Mouse (Mus musculus) heart, postnatal 0 days (tissue): ENCODE measurements around the gene Mphosph9. TPM values are rescaled to one million over a fixed set of nuclear protein-coding genes. Genes with fewer than 3 reads are reported as not detected.
"Not testable (repeated sequence)": the region's sequence is repeated elsewhere in the genome, so short reads cannot be mapped to it uniquely, and the experiment has no call there.

Experiments
- ATAC-seq: fragments of 200-750 bp; cut with Nextera tagmentation; 2 replicates; pipeline ENCODE4 v1.8.0; 2017; ENCODE audit warnings: low read depth, moderate number of reproducible peaks, moderate library complexity; ENCODE audit not compliant: insufficient read depth
- DNase-seq: peaks from one replicate; pipeline ENCODE4 v3.0.0-alpha.2; 2016; ENCODE audit warnings: low spot score
- H3K27ac ChIP-seq: fragments of 300-500 bp; sonication (generic); 2 replicates; pipeline ENCODE4 v1.5.1; 2014; ENCODE audit warnings: low read depth, mild to moderate bottlenecking
- H3K27me3 ChIP-seq: fragments of 300-500 bp; sonication (generic); 2 replicates; pipeline ENCODE4 v1.6.1; 2014; ENCODE audit warnings: low read length, mixed read lengths; ENCODE audit not compliant: control insufficient read depth, insufficient read depth
- H3K36me3 ChIP-seq: fragments of 300-500 bp; sonication (generic); replicated peaks from 2 replicates; pipeline ENCODE4 v1.6.1; 2014; ENCODE audit warnings: low read length, mixed read lengths; ENCODE audit not compliant: control insufficient read depth, insufficient read depth
- H3K4me1 ChIP-seq: fragments of 300-500 bp; sonication (generic); 2 replicates; pipeline ENCODE4 v1.6.1; 2014; ENCODE audit warnings: antibody characterized with exemption; ENCODE audit not compliant: control insufficient read depth, insufficient read depth
- H3K4me2 ChIP-seq: fragments of 300-500 bp; sonication (generic); 2 replicates; pipeline ENCODE4 v1.6.1; 2014; ENCODE audit warnings: low read depth, mild to moderate bottlenecking, low read length, moderate library complexity
- H3K4me3 ChIP-seq: fragments of 300-500 bp; sonication (generic); 2 replicates; pipeline ENCODE4 v1.5.1; 2014; ENCODE audit warnings: low read depth, low read length
- H3K9ac ChIP-seq: fragments of 300-500 bp; sonication (generic); replicated peaks from 2 replicates; pipeline ENCODE4 v1.6.1; 2014; ENCODE audit warnings: low read depth, low read length, mixed read lengths
- H3K9me3 ChIP-seq: fragments of 300-500 bp; sonication (generic); replicated peaks from 2 replicates; pipeline ENCODE4 v1.6.1; 2016; ENCODE audit warnings: low read length; ENCODE audit not compliant: control insufficient read depth
- CTCF ChIP-seq: IDR thresholded peaks from 2 replicates; pipeline ENCODE4 v1.5.1; 2016; ENCODE audit warnings: antibody characterized with exemption, control low read depth, low read depth
- EP300 ChIP-seq: IDR thresholded peaks from 2 replicates; pipeline ENCODE4 v1.6.1; 2016; ENCODE audit warnings: antibody characterized with exemption, low read depth
- WGBS: fragments of 180-500 bp; shearing (Covaris S2); extraction: QIAGEN DNeasy Blood & Tissue Kit; methylation state at CpG from one replicate; pipeline ENCODE4 v1.1.7; 2014; 5-methylcytosine and 5-hydroxymethylcytosine counted together
- polyA plus RNA-seq: library from polyadenylated mRNA; unstranded; fragments of >200 nt; fragmentation: Nextera tagmentation; extraction: Ambion mirVana; gene quantifications from 2 replicates; pipeline ENCODE4 v1.2.1, GENCODE M21; 2015
- total RNA-seq: library from RNA; depleted of rRNA; stranded (reverse); fragments of >200 nt; gene quantifications from 2 replicates; pipeline ENCODE4 v1.2.3, GENCODE M21; 2014; ENCODE audit warnings: low replicate concordance

Mphosph9 gene
- total and polyA plus RNA-seq, 2 experiments from 2014 or later: 5.3 to 10.5 TPM

DNA sequence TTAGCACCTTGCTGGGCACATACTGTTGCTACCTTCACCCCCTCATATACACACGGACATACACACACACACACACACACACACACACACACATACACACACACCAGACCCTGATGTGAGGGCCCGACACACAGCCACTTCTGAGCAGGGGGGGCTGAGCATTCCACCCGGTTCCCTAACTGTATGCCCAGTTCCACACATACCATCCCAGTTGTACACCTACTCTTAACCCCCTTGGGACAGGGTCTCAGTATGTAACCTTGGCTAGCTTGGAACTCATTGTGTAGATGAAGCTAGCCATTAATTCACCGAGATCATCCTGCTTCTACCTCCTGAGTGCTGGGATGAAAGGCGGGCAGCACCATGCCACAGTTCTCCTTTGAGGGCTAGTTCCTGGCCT is 107.2 kb downstream of the Mphosph9 start:
- ATAC-seq (no peak), DNase-seq (no peak)
- no peak for TF ChIP-seq EP300
- TF ChIP-seq CTCF: no peak
- H3K27ac ChIP-seq: peak overlapping the region; percentile 73
- no peaks in the 10 kb centered on the region for H3K9me3 ChIP-seq
- no peak overlapping the region for H3K9ac ChIP-seq
- H3K4me3 ChIP-seq: no peak overlapping the region
- H3K4me1 ChIP-seq: peaks cover 74% of the 10 kb centered on the region
- no peaks in the 10 kb centered on the region for H3K27me3 ChIP-seq
- H3K36me3 ChIP-seq: no peaks in the 10 kb centered on the region
- 70% methylated on average over 5 of the region's 5 CpGs for WGBS
- no peak overlapping the region for H3K4me2 ChIP-seq

DNA sequence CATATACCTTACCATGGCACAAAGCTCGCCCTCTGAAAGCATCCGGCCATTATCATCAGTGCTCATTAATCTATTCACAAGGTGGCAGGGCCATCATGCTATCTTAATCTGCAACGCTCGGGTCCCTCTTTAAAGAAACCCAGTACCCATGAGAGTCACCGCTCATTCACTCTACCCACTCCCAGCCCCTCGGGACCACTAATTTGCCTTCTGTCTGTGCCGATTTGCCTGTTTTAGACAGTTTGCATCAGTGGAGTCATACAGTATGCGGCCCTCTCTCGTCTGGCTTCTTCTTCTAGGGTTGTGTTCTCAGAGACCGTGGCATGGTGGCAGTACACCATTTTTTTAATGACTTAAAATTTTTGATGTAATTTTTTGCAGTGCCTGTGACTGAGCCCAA is 108.3 kb downstream of the Mphosph9 start:
- 69% methylated on average over 10 of the region's 10 CpGs for WGBS

DNA sequence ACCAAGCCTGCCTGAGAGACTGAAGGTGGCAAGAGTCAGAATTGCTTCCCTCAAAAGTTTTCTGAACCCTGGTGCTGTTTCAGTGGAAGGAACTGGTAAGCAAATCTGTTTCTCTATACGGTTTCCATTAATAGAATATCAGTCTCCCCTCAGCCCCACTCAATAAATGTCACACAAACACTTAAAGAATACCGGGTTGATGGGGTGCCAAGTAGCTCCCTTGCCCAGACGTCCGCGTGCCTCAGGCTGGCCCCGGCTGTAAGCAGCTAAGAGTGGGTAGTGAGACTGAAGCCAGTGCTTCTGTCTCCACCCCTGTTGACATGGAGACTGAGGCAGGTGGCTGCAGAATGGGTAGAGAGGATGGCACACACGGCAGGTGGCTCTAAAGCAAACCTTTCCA is 108.8 kb downstream of the Mphosph9 start:
- H3K27me3 ChIP-seq: no peaks in the 10 kb centered on the region
- TF ChIP-seq CTCF (no peak), EP300 (no peak)
- H3K9me3 ChIP-seq: no peaks in the 10 kb centered on the region
- peaks cover 79% of the 10 kb centered on the region for H3K4me1 ChIP-seq
- H3K27ac ChIP-seq: peak overlapping the region; percentile 80
- WGBS: 25% methylated on average over 7 of the region's 7 CpGs
- H3K4me3 ChIP-seq: no peak overlapping the region
- ATAC-seq: peak; percentile 38; the same call in 1 of the 2 replicates
- DNase-seq: no peak
- peak overlapping the region; percentile 0; the same call in 1 of the 2 replicates for H3K4me2 ChIP-seq
- H3K9ac ChIP-seq: no peak overlapping the region
- H3K36me3 ChIP-seq: no peaks in the 10 kb centered on the region

More for the DNA sequence above, 108.3 kb downstream of the Mphosph9 start:
- Histone ChIP-seq H3K4me3 (no peak overlapping the region), H3K27me3 (no peaks in the 10 kb centered on the region), H3K4me2 (0 out of 2 replicates have a peak overlapping the region, but pooled peaks have one; percentile 0), H3K27ac (peak overlapping the region; percentile 80), H3K9me3 (no peaks in the 10 kb centered on the region), H3K4me1 (peaks cover 79% of the 10 kb centered on the region), H3K9ac (no peak overlapping the region), H3K36me3 (no peaks in the 10 kb centered on the region)
- no peak for ATAC-seq
- no peak for DNase-seq
- TF ChIP-seq EP300 (no peak), CTCF (no peak)

DNA sequence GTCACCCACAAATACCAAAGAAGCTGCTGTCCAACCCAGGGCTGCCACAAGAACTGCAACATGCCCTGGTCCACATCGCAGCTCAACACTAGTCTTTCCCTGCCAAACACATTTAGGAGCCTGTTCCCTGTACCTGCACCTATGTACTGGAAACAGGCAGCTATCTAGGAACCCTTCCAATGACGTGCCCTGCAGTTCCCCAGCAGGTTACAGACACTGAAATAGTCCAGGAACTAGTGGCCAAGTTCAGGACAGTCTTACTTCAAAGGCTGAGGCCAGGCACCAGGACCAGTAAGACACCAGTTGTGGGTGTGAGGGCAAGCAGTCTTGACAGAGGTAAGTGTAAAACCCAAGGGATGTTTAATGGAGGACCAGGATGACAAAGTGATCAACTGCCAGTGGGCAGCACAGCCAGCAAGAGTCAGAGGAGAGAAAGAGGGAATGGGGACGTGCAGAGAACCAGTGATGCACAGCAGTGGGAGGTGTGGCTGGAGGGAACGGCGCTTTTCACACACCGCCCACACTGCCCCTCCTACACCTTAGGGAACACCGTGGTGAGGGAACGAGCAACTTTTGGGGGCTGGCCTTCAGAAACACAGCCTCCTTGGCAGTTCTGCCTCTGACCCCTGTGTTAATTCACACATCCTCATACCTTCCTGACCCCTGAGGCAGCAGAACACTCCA is 110.1 kb downstream of the Mphosph9 start:
- Histone ChIP-seq H3K27ac (peak overlapping the region; percentile 31), H3K36me3 (no peaks in the 10 kb centered on the region), H3K4me2 (no peak overlapping the region), H3K9me3 (no peaks in the 10 kb centered on the region), H3K4me1 (peaks cover 79% of the 10 kb centered on the region), H3K9ac (no peak overlapping the region), H3K27me3 (no peaks in the 10 kb centered on the region), H3K4me3 (no peak overlapping the region)
- no peak for DNase-seq
- no peak for ATAC-seq
- 37% methylated on average over 8 of the region's 8 CpGs for WGBS
- no peak for TF ChIP-seq EP300
- TF ChIP-seq CTCF: no peak

DNA sequence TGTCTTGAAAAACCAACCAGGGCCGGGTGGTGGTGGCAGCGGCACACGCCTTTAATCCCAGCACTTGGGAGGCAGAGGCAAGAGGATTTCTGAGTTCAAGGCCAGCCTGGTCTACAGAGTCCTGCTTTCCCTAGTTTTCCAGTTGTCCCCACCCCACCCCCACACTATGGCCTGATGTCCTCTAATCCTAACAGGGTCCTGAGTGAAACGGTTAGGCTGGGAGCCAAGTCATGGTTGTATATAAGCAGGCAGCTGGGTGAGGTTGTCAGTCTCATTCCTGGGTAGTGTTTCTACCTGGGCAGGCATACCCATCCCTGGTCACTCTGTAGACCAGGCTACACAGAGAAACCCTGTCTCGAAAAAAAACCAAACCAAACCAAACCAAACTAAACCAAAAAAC is 110.7 kb downstream of the Mphosph9 start:
- peaks cover 76% of the 10 kb centered on the region for H3K4me1 ChIP-seq
- DNase-seq, H3K9ac ChIP-seq, H3K27me3 ChIP-seq, H3K4me2 ChIP-seq, H3K9me3 ChIP-seq, H3K36me3 ChIP-seq, H3K4me3 ChIP-seq, ATAC-seq: not testable (repeated sequence)
- 81% methylated on average over 5 of the region's 5 CpGs for WGBS
- H3K27ac ChIP-seq: peak overlapping the region; percentile 31; the same call in 1 of the 2 replicates

DNA sequence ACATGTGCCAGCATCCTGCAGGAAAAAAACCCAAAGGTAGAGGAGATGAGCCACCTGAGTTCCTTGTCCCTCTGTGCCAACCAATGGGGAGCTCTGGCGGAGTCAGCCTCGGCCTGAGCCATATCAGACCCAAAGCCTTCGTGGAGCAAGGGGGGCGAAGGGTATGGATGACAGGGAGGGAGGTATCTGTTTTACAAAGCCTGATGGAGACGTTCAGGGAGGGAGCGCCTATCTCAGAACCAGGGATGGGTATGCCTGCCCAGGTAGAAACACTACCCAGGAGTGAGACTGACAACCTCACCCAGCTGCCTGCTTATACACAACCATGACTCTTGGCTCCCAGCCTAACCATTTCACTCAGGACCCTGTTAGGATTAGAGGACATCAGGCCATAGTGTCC is 111.4 kb downstream of the Mphosph9 start:
- 74% methylated on average over 6 of the region's 6 CpGs for WGBS
- no peak overlapping the region for H3K9ac ChIP-seq
- no peak overlapping the region for H3K4me3 ChIP-seq
- H3K9me3 ChIP-seq: no peaks in the 10 kb centered on the region
- TF ChIP-seq EP300 (no peak), CTCF (no peak)
- ATAC-seq (no peak), DNase-seq (no peak)
- H3K4me1 ChIP-seq: peaks cover 76% of the 10 kb centered on the region
- no peaks in the 10 kb centered on the region for H3K27me3 ChIP-seq
- H3K36me3 ChIP-seq: no peaks in the 10 kb centered on the region
- no peak overlapping the region for H3K27ac ChIP-seq
- no peak overlapping the region for H3K4me2 ChIP-seq
